Mouse (Mus musculus) c-Kit-positive CD71-negative TER-119-negative erythroid progenitor cells, embryonic 14.5 days (primary cell): Measurements from ENCODE around the gene Rps18.
"Not testable (repeated sequence)": the region's sequence is repeated elsewhere in the genome, so short reads cannot be mapped to it uniquely, and the experiment has no call there.

Experiments used
- DNase-seq: peaks from one replicate; pipeline ENCODE4 v3.0.0-alpha.2; 2013; ENCODE audit warnings: low read depth

The Rps18 gene

GRCm38 (mm10) chr17:33955555-33956214 lies at the start of gene Rps18, which contains the start of gene Vps52:
TSS of gene Rps18 (minus strand) at chr17:33956001.
TSS of gene Vps52 (plus strand) at chr17:33955812.
- DNase-seq = peak; percentile 88

- DNase-seq = no peak
These were observed 47.6 kb upstream of the Rps18 start for GRCm38 (mm10) chr17:34003426-34003825.

- not testable (repeated sequence) for DNase-seq
These were observed 45.0 kb upstream of the Rps18 start for GRCm38 (mm10) chr17:34000796-34001195.

DNA sequence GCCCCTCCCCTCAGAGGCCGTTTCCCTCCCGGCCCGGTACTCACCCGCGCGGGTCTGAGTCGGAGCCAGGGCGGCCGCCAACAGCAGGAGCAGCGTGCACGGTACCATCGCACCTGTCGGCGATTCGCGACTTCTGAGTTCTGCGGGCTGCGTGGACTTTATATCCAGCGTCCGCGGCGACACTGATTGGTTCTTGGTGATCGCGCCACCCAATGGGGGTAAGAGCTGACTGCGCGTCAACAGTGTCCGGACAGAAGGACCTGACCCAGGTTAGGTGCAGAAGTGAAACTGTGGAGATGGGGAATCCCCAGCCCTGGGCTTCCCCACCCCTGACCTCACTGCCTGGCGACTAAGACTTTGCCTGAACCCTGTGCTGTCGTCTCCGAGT lies 44.3 kb upstream of the Rps18 start, which contains the start of gene H2-K1:
TSS of gene H2-K1 (minus strand) at position 198 of the 388 bp plus-strand sequence.
- DNase-seq = peak; percentile 92

DNA sequence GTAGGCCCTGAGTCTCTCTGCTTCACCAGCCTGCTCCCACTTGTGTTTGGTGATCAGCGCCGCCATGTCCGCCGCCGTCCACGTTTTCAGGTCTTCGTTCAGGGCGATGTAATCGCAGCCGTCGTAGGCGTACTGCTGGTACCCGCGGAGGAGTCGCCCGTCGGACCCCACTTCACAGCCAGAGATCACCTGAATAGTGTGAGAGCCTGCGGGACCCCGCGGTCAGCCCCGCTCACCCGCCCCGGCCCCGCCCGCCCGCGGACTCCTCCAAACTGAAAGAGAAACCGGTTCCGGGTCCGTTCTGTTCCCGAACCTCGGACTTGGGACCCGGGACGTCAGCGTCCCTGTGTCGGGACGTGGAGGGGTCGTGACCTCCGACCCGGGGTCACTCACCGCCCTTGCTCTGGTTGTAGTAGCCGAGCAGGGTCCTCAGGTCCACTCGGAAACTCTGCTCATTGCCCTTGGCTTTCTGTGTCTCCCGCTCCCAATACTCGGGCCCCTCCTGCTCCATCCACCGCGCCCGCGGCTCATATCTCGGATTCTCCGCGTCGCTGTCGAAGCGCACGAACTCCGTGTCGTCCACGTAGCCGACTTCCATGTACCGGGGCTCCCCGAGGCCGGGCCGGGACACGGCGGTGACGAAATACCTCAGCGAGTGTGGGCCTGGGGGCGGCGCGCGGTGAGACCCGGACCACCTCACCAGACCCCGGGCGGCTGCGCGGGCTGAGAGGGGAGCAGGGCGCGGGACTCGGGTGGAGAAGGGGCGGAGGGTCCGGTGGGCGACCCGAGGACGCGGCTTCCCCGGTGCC lies 43.7 kb upstream of the Rps18 start:
- no peak for DNase-seq

DNA sequence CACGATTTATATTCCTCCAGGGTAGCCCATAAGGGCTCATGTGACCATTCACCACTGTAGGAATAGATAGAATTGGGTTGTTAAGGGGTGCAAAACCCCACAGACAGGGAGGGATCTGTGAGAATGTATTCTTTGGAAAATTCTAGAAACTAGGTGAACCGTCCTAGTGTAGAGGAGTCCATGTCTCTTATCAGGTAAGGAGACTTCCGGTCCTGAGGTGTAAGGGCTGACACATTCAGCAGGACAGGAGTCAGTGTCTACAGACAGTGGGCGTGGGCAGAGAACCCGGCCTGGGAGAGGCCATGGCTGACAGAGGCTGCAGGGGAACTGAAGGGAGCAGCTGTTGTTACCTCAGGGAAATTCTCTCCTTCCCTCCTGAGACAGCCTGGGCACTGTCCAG lies 42.9 kb upstream of the Rps18 start:
- not testable (repeated sequence) for DNase-seq

DNA sequence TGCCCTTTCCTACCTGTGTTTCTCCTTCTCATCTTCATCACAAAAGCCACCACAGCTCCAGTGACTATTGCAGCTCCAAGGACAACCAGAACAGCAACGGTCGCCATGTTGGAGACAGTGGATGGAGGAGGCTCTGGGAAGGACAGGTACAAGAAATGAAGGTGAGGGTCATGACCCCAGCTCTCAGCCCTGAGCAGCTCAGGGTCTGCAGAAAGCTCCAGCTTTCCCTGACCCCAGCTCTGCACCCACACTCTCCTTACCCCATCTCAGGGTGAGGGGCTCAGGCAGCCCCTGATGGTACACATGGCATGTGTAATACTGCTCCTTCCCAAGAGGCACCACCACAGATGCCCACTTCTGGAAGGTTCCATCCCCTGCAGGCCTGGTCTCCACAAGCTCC lies 41.2 kb upstream of the Rps18 start:
- not testable (repeated sequence) for DNase-seq

- no peak for DNase-seq
These were observed 39.9 kb upstream of the Rps18 start for GRCm38 (mm10) chr17:33995651-33996050.

- no peak for DNase-seq
These were observed 39.2 kb upstream of the Rps18 start for GRCm38 (mm10) chr17:33994959-33995358.

GRCm38 (mm10) chr17:33991788-33992664 lies 36.2 kb upstream of the Rps18 start:
- peak; percentile 69 for DNase-seq

DNA sequence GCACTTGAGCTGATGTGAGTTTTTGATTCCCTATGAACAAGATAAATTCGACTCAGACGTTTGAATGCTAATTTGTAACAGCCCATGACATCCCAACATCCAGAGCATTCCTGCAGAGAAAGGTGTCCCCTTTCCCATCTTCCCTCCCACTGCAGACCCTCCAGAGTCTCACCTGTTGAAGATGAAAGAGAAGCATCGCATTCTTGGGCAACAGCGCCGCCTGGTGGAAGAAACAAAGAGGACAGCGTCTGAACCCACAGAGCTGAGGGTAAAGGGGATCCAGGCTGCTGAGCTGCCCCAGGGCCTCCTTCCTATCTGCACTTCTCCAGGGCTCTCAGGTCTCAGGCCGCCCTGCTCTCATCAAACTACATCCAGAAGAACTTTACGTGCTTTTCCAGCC lies 26.3 kb upstream of the Rps18 start:
- not testable (repeated sequence) for DNase-seq

DNA sequence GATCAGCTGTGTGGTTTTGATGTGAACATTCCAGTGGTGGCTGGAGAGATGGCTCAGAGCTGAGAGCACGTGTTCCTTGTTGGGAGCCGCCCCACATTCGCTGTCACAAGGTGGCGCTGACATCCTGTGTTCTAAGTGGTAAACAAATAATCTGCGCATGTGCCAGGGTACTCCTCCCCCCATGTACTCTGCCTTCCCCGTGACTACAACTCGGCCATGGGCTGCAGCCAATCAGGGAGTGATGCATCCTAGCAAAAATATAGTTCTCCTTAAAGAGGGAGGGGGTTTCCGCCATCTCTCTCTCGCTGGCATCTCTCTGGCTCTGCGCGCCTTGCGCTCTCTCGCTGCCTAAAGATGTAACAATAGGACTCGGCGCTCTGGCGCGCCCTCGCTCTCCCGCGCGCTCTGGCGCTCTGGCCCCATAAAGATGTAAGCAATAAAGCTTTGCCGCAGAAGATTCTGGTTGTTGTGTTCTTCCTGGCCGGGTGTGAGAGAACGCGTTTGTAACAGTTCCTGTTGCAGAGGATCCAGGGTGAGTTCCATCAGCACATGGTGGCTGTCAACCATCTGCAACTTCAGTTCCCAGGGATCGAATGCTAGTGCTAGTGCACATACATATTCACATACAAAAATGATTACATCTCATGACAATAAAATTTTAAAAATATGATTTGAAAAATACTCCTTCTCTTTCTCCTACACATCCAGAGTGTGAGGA lies 25.6 kb upstream of the Rps18 start:
- not testable (repeated sequence) for DNase-seq

DNA sequence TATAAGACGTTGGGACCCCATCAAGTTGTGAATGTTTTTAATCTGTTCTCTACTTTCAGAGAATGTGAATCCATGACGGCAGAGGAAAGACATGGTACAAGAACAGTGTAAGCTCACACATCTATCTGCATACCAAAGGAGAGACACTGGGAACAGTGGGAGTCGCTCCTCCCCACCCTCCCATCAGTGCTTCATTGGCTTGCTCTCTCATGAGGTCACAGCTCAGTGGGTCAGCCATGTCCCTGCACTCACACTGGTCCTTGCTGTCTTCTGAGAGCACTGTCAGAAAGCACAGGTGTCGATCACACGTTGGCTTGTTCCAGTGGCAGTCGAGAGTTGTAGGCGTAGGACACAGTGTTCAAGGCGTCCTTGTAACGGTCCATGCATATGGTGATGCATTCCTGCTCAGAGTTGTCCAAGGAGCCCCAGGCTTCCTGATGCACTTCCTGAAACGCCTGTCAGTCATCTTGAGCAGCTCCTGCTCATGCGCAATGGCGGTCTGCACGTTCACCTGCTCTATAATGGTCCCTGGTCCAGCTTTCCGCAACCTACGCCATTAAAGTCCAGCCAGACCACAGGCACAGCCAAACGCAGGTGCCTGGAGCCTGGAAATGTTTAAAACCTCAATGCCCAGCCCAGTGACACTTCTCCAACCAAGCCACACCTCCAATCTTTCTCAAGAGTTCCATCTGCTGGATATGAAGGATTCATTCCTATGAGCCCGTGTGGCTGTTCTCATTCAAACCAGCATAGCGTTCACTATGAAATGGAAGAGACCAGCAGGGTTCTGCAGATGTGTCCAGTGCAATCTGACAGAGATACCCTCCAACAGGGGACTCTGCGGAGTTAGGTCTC lies 24.6 kb upstream of the Rps18 start:
- no peak for DNase-seq

- no peak for DNase-seq
These were observed 23.8 kb upstream of the Rps18 start for GRCm38 (mm10) chr17:33979512-33980050.

DNA sequence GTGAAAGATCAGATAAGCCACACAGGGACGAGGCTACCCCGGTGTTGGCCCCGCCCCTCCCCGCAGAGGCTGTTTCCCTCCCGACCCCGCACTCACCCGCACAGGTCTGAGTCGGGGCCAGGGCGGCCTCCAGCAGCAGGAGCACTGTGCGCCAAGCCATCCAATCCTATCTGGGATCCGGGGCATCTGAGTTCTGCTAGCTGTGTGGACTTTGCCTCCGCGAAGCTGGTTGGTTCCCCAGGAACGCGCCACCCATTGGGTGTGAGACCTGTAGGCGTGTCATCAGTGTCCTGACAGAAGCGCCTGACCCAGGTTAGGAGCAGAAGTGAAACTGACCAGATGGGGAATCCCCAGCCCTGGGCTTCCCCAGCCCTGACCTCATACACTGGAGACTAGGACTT lies 22.8 kb upstream of the Rps18 start:
- peak; percentile 70 for DNase-seq

- DNase-seq = no peak
These were observed 22.2 kb upstream of the Rps18 start for GRCm38 (mm10) chr17:33977861-33978557.

DNA sequence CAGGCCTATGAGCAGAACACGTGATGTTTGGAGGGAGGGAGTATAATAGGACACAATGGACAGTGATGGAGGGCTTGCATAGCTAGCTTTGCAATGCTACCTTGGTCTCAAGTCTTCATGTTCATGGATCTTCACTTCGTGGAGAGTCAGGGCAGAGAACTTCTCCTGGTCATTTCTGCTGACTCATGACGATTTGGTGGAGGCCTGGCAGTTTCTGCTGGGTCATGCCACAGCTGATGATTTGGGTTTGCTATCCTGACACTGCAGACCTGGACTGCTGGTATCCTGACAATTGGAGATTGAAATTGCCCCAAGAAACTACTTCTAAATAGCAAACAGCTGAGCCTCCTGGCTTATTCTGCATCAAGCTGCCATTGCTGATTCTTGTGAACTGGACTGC lies 17.8 kb upstream of the Rps18 start:
- DNase-seq = no peak

DNA sequence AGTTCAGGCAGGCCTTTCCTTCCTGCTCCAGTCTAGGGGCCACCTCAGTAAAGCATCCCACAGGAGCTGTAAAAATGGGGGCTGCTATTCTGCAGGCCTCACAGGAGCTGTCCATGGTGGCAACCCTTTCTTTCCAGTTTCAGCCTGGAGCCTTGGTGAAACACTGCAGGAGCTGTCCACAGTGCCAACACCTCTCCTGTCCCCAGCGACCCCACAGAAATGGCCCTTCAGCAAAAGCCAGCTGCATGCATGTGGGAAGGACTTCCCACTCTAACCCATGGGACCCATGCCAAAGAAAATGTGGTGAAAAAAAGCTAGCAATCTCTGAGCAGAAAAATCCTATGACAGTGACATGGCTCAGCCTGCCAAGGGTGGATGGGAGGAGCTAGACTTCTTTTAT lies 16.9 kb upstream of the Rps18 start:
- no peak for DNase-seq

- DNase-seq = no peak
These were observed 13.6 kb upstream of the Rps18 start for GRCm38 (mm10) chr17:33969394-33969793.

GRCm38 (mm10) chr17:33968927-33969326 lies 13.1 kb upstream of the Rps18 start:
- DNase-seq = no peak
